Mouse (Mus musculus): Measurements from ENCODE around the gene Wfdc15a.
"Not testable (repeated sequence)": the region's sequence is repeated elsewhere in the genome, so short reads cannot be mapped to it uniquely, and the experiment has no call there.

The Wfdc15a gene

DNA sequence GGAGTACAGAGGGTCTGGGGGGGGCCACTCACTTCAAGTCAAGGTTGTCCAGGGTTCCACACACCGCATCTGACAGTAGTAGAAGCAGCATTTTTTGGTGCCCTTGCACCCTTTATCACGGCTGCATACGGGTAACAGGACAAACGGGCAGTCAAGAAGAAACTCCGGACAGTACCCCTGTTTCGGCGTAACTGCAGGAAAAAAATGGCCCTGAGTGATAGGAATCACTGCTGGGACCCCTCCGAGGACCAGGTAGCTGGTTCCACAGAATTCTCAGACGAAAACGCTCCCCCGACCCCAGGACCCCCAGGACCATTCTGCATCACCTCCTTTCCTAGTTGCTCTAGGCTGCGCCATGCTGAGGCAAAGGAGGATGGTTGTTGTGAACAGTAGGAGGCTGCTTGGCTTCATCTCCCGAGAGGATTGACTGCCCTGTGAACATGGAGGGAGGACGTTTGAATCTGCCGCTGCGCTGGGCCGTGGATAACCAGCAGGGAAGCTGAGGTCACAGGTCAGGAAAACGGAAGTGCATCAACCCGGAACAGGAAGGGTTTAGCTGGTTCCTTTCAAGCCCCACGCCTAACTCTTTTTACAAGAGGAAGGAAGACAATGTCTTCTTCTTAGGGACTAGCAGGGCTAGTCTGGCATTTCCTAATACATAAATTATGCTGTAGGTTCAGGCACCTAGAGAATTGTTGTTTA, at the start of gene Wfdc15a:
Wfdc15a (minus strand) TSS at position 505 of the 702 bp plus-strand sequence.
- no peak for DNase-seq

DNA sequence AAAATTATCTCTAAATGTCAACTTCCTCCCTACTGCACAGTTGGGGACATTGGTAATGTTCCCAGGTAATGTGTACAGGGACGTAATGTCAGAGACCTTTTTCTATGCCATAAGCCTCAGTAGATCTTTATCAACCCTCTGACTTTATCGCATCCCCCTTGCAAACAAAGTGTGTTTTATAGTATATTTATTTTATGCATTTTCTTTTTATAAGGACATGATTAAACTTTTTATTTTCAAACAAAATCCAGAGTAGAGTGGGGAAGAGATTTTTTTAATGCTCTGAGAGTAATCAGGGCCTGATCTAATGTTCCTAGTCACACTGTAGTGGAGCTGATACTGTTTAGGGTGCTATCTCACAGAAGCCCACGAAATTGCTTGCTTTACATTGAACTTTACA, 38.4 kb upstream of the Wfdc15a start, which contains the start of gene Svs2:
Svs2 (minus strand) TSS at position 101 of the 400 bp plus-strand sequence.
- DNase-seq, result no peak

- DNase-seq, result no peak
Measured at GRCm38 (mm10) chr2:164232671-164233070, 32.7 kb upstream of the Wfdc15a start.

DNA sequence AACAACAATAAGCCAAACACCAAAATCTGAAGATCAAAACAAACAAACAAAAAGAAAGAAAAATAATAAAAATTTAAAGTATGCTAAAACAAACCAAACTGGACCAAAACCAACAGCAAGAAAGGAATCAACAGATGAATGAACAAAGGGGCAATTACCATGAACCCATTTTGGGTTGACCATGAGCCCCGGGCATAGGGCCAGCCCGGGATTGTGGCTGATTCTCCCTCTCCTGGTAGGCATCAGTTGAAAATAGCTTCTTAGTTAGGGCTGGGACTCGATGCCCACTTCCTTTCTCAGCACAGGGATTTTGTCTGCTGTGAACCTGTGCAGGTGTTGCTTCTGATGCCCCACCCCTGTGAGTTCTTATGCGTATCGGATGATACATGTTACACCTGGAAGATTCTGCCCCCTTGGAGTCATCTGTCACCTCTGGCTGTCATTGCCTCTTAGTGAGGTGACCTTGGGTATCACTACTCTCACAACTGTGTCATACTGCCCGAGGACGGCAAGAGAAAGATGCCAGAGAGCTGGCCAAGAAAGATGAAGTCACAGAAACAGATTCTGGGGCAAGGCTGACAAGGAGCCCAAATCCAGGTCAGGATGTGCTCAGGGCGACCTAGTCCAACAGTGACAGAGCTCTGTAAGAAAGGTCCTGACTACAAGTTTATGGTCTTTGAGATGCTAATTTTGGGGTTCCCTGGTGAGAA, 28.6 kb upstream of the Wfdc15a start:
- no peak for DNase-seq

- DNase-seq, result no peak
Measured at GRCm38 (mm10) chr2:164221522-164221921, 21.6 kb upstream of the Wfdc15a start, which contains the start of gene Wfdc15b. Wfdc15b (minus strand) TSS chr2:164221660.

DNA sequence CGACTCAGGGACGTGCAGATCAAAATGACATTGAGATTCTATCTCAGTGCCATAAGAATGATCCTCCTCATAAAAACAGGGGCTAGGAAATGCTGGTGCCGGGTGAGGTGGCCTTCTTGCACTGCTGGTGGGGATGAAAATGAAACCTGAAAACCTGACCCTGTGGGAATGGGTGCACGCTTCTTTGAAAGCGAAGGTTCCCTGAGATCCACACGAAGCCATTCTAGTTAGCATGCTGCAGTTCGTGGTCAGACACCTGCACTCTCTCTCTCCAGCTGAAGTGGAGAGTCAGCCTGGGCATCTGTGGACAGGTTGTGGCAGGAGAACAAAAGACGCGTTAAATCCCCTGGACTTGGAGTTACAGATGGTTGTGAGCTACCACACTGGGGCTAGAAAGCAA, 19.4 kb upstream of the Wfdc15a start:
- DNase-seq, result no peak

DNA sequence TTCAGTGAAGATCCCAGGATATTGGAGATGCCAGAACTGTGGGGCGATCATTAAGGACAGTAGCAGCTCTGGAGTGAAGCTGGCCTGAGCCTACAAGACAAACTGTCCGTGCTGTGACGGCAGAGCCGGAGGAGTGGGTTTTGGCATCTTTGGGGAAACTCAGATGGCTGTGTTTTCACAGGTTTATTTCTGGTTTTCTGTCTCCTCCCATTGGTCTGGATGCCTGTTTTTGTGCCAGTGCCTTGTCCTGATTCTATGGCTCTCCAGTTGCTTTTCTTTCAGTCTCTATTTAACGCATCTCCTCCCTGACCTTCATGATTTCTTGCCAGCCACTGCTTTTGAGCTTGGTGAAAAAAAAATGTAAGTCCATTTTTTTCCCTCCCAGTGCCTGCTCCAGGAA, 12.8 kb upstream of the Wfdc15a start:
- no peak for DNase-seq

DNA sequence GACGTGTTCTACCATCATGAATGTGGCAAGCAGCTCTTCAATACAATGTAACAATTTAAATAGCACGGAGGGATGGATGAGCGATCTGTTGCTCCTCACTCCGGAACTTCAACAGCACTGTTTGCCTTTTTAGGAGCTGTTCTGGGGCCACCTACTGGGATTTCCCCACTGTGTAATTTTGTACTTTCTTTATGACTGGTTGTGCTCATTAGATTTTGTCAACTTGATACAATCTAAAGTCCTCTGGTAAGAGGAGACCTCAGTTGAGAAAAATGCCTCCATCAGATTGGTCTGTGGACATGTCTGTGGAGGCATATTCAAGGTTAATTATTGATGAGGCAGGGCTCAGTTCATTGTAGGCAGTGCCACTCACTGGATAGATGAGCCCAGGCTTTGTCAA, 11.0 kb upstream of the Wfdc15a start:
- DNase-seq, result no peak

GRCm38 (mm10) chr2:164206676-164207075, 6.7 kb upstream of the Wfdc15a start:
- no peak for DNase-seq

- not testable (repeated sequence) for DNase-seq
Measured at GRCm38 (mm10) chr2:164206011-164206410, 6.1 kb upstream of the Wfdc15a start.

DNA sequence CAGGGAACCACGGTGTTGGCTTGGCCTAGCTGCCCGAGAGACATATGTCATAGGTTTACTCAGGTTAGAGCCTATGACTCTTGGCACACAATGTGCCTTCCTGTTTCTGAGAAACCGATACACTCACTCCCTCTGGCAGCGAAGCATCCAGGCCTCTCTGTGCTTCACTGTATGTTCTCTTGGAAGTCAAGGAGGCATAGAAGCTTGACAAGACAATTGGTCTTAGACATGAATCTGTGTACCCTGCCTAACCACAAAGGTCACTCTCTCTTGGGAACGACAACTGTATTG, 3.3 kb downstream of the Wfdc15a start:
- DNase-seq, result no peak

DNA sequence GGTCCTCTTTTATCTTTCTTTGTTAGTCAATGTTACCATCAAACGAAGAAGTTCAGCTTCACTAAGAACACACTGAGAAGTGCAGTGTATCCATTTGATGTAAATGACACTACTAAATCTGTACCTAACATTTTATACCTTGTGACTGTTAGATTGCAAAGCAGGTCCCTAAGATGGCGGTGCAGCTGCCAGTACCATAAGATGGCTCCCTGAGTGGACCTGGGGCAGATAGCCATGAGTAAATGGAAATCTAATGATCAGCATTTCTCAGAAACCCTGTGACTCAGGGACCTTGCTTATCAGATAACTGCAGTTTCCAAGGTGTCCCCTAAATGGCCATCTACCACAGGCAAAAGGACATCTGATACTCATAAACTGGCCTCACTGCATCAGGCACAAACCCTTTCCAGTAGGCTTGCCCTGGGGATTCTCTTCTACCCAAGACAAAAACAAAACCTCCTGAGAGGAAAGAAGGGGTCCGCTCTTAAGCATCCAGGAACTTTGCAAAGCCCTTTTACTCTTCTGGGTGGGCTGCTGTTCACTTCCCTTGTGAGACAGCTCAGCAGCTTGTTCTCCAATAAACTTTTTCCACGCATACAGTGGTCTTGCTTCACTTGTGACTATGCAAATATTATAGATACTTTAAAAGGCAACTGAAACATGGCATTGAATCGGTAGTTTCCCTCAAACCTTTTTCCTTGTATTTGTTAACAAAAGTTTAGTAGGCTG, 3.8 kb downstream of the Wfdc15a start:
- no peak for DNase-seq

GRCm38 (mm10) chr2:164194959-164195630, 4.8 kb downstream of the Wfdc15a start:
- DNase-seq, result no peak

GRCm38 (mm10) chr2:164192279-164192678, 7.7 kb downstream of the Wfdc15a start:
- DNase-seq, result no peak

DNA sequence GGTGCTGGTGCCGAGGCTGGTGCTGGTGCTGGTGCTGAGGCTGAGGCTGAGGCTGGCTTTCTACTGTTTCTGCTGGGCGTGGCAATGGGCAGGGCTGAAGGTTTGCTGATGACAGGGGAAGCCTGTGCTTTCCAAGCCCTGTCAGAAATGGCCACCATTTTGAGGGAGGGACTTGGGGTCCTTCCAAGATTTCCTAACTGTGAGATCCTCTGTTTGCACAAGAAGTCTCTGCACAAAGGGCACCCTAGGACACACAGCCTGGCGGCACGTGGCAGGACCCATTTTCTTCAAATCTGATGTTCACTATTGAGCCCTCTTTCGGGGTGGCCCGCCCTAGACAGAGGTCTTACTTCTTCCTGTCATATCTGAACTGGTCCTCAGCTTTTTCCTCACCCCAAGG, 9.4 kb downstream of the Wfdc15a start, which contains the start of gene Wfdc12:
Wfdc12 (minus strand) TSS at position 33 of the 400 bp plus-strand sequence.
- no peak for DNase-seq

DNA sequence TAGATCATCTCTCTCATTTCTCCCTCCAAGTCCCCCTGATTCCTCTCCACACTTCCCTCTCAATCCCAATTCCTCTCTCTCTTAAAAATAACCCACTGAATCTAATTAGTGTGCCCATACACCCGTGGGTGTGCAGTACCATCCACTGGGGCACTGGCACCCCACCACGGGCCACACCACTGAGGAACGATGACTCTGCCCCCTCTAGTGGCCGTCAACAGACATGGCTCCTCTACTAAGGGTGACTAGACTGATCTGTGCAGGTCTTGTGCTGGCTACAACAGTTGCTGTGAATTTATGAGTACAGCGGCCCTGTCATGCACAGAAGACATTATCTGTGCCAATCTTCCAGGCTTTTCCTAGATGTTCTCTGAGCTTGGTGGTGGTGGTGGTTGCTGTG, 11.2 kb downstream of the Wfdc15a start:
- no peak for DNase-seq

GRCm38 (mm10) chr2:164184145-164184719, 15.7 kb downstream of the Wfdc15a start:
- no peak for DNase-seq

DNA sequence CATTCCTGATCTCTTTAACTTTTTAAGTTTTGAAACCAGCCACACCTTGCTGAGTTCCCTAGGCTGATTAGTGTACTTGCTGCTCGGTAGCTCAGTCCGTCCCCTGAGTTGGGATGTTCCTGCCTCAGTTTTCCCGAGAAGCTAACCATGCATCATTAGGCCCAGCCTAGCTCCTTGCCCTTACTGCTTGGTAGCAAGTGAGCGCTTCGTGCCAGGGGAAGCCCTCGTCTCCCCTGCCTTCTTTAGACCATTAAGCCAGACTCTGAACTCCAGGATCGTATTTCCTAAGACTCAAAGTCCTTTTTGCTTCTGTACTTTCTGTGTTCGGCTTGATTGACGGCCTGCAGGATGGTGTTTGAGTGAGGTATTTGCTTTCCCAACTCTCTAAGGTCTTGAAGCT, 16.6 kb downstream of the Wfdc15a start:
- no peak for DNase-seq

- DNase-seq, result no peak
Measured at GRCm38 (mm10) chr2:164182692-164183255, 17.2 kb downstream of the Wfdc15a start, which contains the start of gene Wfdc5. Wfdc5 (minus strand) TSS chr2:164182742.

- no peak for DNase-seq
Measured at GRCm38 (mm10) chr2:164180770-164181169, 19.2 kb downstream of the Wfdc15a start.

GRCm38 (mm10) chr2:164180124-164180523, 19.8 kb downstream of the Wfdc15a start:
- DNase-seq, result no peak

- no peak for DNase-seq
Measured at GRCm38 (mm10) chr2:164177831-164178230, 22.1 kb downstream of the Wfdc15a start.

All from thymus, adult 18-20 months (tissue).